Mouse (Mus musculus): ENCODE measurements around the gene Kng2. TPM values are rescaled to one million over a fixed set of nuclear protein-coding genes. Genes with fewer than 3 reads are reported as not detected.
"Not testable (repeated sequence)": the region's sequence is repeated elsewhere in the genome, so short reads cannot be mapped to it uniquely, and the experiment has no call there.

Kng2 gene
- polyA plus RNA-seq, 1 experiment, result not detected

DNA sequence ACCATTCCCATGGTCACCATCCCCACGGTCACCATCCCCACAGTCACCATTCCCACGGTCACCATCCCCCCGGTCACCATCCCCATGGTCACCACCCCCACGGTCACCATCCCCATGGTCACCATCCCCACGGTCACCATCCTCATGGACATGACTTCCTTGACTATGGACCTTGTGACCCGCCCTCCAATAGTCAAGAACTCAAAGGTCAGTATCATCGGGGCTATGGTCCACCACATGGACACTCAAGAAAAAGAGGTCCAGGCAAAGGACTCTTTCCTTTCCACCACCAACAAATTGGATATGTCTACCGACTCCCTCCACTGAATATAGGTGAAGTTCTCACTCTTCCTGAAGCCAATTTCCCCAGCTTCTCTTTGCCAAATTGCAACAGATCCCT lies 68.2 kb downstream of the Kng2 start:
- TF ChIP-seq FLI1 (IDR thresholded peaks at IDR 0.05; ENCODE audit: low read length), result no peak
- no peak for TF ChIP-seq GATA1 (IDR thresholded peaks at IDR 0.05; ENCODE audit: borderline replicate concordance, low read length)
- Histone ChIP-seq H3K9me3 (no peaks in the 10 kb centered on the region), H3K4me3 (replicated peaks) (no peak overlapping the region), H3K4me1 (no peaks in the 10 kb centered on the region), H3K36me3 (replicated peaks; ENCODE audit: low read length) (no peaks in the 10 kb centered on the region), H3K27me3 (replicated peaks) (no peaks in the 10 kb centered on the region)

DNA sequence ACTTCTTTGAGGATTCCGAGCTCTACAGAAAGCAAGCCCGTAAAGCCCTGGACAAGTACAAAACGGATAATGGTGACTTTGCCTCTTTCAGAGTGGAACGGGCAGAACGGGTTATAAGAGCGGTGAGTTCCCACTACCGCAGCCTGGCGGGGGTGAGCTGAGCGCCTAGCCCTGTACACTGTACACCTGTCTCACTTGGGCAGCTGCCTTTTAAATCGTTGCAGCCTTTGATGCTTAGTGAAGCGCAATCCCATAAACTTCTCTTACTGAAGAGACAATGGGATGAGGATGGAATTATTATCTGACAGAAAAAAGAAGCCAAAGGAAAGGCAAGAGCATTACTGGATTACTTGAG lies 73.2 kb downstream of the Kng2 start:
- Histone ChIP-seq H3K36me3 (replicated peaks; ENCODE audit: low read length) (no peaks in the 10 kb centered on the region), H3K9me3 (no peaks in the 10 kb centered on the region), H3K4me3 (replicated peaks) (no peak overlapping the region), H3K27me3 (replicated peaks) (peaks cover 2% of the 10 kb centered on the region), H3K4me1 (no peaks in the 10 kb centered on the region)
- TF ChIP-seq GATA1 (IDR thresholded peaks at IDR 0.05; ENCODE audit: borderline replicate concordance, low read length) (no peak), FLI1 (IDR thresholded peaks at IDR 0.05; ENCODE audit: low read length) (no peak)

DNA sequence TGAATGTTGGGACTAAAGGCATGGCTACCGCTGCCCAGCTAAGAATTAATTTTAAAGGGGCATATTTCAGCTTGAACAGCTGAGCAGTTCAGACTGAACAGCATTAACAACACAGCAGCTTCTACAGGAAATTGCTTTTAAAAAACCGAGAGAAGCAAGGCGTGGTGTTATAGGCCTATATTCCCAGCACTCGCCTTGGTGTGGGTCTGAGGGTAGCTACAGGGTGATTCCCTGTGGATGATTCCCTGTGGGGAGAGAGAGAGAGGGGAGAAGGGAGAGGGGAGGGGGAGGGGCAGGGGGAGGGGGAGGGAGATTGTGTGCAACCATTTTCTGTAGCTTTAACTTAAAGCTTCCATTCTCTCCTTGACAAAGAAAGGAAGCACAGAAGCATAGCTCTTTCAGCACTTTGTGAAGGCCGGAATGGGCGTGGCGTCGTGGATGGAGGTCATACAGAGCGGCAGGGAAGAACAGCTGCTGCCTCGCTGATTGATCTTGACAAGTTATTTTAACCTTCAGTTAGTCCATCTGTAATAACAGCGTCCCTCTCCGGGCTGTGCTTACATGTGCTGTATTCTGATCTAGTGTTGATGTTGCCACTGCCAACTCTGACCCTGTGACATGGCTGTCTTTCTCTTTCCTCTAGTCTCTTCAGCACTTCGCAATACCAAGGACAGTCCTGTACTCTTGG lies 73.7 kb downstream of the Kng2 start:
- no peaks in the 10 kb centered on the region for H3K4me1 ChIP-seq
- no peak for TF ChIP-seq FLI1 (IDR thresholded peaks at IDR 0.05; ENCODE audit: low read length)
- no peak for TF ChIP-seq GATA1 (IDR thresholded peaks at IDR 0.05; ENCODE audit: borderline replicate concordance, low read length)

DNA sequence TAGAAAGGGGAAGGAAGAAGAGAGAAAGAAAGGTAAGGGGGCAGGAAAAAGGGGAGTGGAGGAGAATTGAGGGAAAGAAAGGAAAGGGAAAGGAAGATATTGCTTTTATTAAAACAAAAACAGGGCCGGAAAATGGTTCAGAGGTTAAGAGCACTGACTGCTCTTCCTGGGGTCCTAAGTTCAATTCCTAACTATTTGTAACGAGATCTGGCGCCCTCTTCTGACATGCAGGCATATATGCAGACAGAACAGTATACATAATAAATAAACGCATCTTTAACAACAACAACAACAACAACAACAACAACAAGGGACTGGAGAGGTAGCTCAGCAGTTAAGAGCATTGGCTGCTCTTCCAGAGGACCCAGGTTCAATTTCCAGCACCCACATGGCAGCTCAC lies 76.2 kb downstream of the Kng2 start:
- no peaks in the 10 kb centered on the region for H3K9me3 ChIP-seq
- H3K4me1 ChIP-seq, result no peaks in the 10 kb centered on the region
- H3K27me3 ChIP-seq (replicated peaks), result peaks cover 2% of the 10 kb centered on the region
- TF ChIP-seq FLI1 (IDR thresholded peaks at IDR 0.05; ENCODE audit: low read length), result no peak
- no peak for TF ChIP-seq GATA1 (IDR thresholded peaks at IDR 0.05; ENCODE audit: borderline replicate concordance, low read length)
- H3K4me3 ChIP-seq (replicated peaks), result no peak overlapping the region
- H3K36me3 ChIP-seq (replicated peaks; ENCODE audit: low read length), result no peaks in the 10 kb centered on the region

More for the DNA sequence above, 73.7 kb downstream of the Kng2 start:
- H3K27me3 ChIP-seq (replicated peaks), result peaks cover 2% of the 10 kb centered on the region
- H3K36me3 ChIP-seq (replicated peaks; ENCODE audit: low read length), result no peaks in the 10 kb centered on the region
- no peaks in the 10 kb centered on the region for H3K9me3 ChIP-seq
- H3K4me3 ChIP-seq (replicated peaks), result no peak overlapping the region

DNA sequence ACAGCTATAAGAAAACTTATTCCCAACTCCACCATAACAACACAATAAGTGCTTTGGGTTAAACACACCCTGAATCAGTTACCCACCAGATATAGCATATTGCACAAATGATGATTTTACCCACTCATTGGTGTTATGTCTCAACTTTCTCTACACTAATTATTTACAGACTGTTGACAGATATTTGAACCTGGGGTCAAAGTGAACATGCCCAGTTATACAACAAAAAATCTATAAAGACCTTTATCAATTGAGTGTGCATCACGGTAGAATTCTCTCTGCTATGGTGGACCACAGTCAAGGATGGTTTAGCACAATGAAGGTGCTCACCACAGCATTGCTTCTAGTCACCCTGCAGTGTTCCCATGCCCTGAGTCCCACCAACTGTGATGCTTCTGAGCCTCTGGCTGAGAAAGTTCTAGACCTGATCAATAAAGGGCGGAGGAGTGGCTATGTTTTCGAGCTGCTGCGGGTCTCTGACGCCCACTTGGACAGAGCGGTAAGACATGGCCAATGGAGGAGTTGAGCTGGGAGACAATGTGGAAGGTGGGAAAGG lies 78.4 kb downstream of the Kng2 start, which contains the start of gene Hrg:
Gene Hrg, plus strand, starts transcription at position 233 of the 556 bp plus-strand sequence.
- peaks cover 2% of the 10 kb centered on the region for H3K27me3 ChIP-seq (replicated peaks)
- TF ChIP-seq FLI1 (IDR thresholded peaks at IDR 0.05; ENCODE audit: low read length), result no peak
- no peak for TF ChIP-seq GATA1 (IDR thresholded peaks at IDR 0.05; ENCODE audit: borderline replicate concordance, low read length)
- H3K4me3 ChIP-seq (replicated peaks), result no peak within 1 kb of the TSS
- no peaks in the 10 kb centered on the region for H3K9me3 ChIP-seq
- H3K36me3 ChIP-seq (replicated peaks; ENCODE audit: low read length), result no peaks in the 10 kb centered on the region
- no peaks in the 10 kb centered on the region for H3K4me1 ChIP-seq

DNA sequence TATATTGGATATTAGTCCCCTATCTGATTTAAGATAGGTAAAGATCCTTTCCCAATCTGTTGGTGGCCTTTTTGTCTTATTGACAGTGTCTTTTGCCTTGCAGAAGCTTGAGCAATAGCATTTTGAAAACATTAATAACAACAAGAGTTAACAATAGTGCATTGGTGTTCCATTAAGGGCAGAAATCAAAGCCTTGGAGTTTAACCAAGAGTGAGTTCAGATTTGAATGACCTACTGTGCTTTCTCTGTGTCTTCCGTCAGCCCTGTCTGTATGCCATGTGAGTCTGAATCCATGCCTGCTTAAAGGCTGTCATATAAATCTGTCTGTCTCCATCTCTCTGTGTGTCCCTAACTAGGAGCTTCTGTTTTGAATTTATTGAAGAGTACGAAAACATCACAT lies 81.9 kb downstream of the Kng2 start:
- TF ChIP-seq GATA1 (IDR thresholded peaks at IDR 0.05; ENCODE audit: borderline replicate concordance, low read length) (no peak), FLI1 (IDR thresholded peaks at IDR 0.05; ENCODE audit: low read length) (no peak)
- Histone ChIP-seq H3K27me3 (replicated peaks) (no peaks in the 10 kb centered on the region), H3K9me3 (peaks cover 8% of the 10 kb centered on the region; the same call in 1 of the 2 replicates), H3K36me3 (replicated peaks; ENCODE audit: low read length) (no peaks in the 10 kb centered on the region), H3K4me3 (replicated peaks) (no peak overlapping the region), H3K4me1 (no peaks in the 10 kb centered on the region)

DNA sequence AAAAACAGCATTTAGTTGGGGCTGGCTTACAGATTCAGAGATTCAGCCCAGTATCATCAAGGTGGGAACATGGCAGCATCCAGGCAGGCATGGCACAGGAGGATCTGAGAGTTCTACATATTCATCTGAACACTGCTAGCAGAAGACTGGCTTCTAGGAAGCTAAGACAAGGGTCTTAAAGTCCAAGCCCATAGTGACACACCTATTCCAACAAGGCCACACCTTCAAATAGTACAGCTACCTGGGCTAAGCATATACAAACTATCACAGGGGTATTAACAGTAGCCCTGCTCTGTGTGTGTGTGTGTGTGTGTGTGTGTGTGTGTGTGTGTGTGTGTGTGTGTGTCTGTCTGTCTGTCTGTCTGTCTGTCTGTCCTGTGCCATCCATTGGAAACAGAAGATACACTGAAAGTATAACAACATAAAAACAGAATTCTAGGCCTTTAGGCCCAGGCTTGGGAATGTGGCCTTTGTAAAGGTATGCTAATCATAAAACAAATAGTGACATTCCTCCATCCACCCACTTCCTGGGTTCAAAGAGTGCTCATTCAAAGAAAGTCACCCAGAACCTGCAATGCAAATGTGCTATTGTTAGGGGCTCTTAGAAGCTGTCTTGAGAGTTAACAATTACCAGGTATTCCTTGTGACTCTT lies 87.3 kb downstream of the Kng2 start:
- H3K36me3 ChIP-seq (replicated peaks; ENCODE audit: low read length); H3K4me3 ChIP-seq (replicated peaks); H3K27me3 ChIP-seq (replicated peaks); H3K4me1 ChIP-seq: not testable (repeated sequence)
- H3K9me3 ChIP-seq, result peaks cover 22% of the 10 kb centered on the region

DNA sequence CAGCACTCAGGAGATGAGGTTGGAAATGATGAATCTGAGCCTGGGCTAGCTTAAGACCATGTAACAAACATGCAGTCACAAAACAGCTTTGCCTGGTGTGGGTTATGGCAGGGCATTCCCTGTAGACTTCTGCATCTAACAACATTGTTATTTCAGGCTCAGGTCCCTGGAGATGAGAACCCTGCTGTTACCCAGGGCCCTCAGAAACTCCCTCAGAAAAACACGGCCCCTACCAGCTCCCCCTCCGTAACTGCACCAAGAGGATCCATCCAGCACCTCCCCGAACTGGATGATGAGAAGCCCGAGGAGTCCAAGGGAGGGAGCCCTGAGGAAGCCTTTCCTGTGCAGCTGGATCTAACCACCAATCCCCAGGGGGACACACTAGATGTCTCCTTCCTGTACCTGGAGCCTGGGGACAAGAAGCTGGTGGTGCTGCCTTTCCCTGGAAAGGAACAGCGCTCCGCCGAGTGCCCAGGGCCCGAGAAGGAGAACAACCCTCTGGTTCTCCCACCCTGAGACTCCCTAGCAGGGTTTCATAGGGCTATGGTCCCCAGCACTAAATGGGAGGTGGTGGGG lies 90.1 kb downstream of the Kng2 start:
- Histone ChIP-seq H3K9me3 (peaks cover 22% of the 10 kb centered on the region), H3K4me3 (replicated peaks) (no peak overlapping the region), H3K27me3 (replicated peaks) (no peaks in the 10 kb centered on the region), H3K4me1 (no peaks in the 10 kb centered on the region), H3K36me3 (replicated peaks; ENCODE audit: low read length) (no peaks in the 10 kb centered on the region)
- TF ChIP-seq GATA1 (IDR thresholded peaks at IDR 0.05; ENCODE audit: borderline replicate concordance, low read length) (no peak), FLI1 (IDR thresholded peaks at IDR 0.05; ENCODE audit: low read length) (no peak)

DNA sequence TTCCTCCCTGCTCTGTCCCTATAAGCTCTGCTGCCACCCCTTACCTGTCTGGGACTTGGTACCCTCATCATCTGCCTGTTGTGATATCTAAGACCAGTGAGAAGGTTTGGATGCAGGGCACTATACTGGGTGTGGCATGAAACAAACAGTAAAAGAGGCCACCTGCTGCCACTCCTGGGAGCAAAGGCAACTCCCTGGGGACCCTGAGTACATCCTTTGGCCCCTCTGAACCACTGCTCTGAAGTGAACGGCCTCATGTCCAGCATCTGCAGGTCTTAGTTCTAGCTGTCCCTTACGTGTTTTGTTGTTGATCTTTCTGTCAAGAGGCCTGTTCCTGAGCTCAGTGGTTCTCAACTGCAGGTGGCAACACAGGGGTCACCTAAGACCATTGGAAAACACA lies 90.7 kb downstream of the Kng2 start:
- Histone ChIP-seq H3K4me3 (replicated peaks) (no peak overlapping the region), H3K27me3 (replicated peaks) (no peaks in the 10 kb centered on the region), H3K9me3 (peaks cover 21% of the 10 kb centered on the region), H3K36me3 (replicated peaks; ENCODE audit: low read length) (no peaks in the 10 kb centered on the region), H3K4me1 (no peaks in the 10 kb centered on the region)
- no peak for TF ChIP-seq GATA1 (IDR thresholded peaks at IDR 0.05; ENCODE audit: borderline replicate concordance, low read length)
- no peak for TF ChIP-seq FLI1 (IDR thresholded peaks at IDR 0.05; ENCODE audit: low read length)

DNA sequence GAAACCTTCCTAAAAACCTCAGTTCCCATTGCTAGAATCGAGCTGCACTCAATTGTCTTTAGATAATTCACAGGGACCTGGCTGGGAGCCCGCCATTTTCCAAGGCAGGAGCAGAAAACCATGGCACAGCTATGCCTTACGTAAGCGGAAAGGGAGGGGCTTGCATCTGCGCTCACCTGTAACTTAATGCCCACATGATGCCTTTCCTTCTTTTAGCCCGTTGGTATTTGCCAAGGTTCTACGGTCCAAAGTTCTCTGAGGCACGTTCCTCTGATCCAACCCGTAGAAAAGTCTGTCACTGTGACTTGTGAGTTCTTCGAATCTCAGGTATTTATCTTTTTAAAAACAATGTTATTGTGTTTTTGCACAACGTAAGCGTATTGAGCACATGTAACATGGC lies 91.7 kb downstream of the Kng2 start:
- H3K36me3 ChIP-seq (replicated peaks; ENCODE audit: low read length), result no peaks in the 10 kb centered on the region

More for the DNA sequence above, 91.7 kb downstream of the Kng2 start:
- peaks cover 13% of the 10 kb centered on the region for H3K9me3 ChIP-seq
- H3K4me1 ChIP-seq, result no peaks in the 10 kb centered on the region
- TF ChIP-seq FLI1 (IDR thresholded peaks at IDR 0.05; ENCODE audit: low read length), result no peak
- TF ChIP-seq GATA1 (IDR thresholded peaks at IDR 0.05; ENCODE audit: borderline replicate concordance, low read length), result no peak
- no peaks in the 10 kb centered on the region for H3K27me3 ChIP-seq (replicated peaks)
- H3K4me3 ChIP-seq (replicated peaks), result no peak overlapping the region

Other genes with a start within 250 kb of the Kng2 start
- gene Crygs, start 217.9 kb downstream of the Kng2 start, polyA plus RNA-seq (2012; ENCODE audit: insufficient read depth, low replicate concordance), result not detected in 2 replicates
- 2.5 and 2.9 TPM in 2 replicates for gene Tbccd1, start 171.8 kb downstream of the Kng2 start, polyA plus RNA-seq (2012; ENCODE audit: insufficient read depth, low replicate concordance)
- 17.7 and 65.6 TPM in 2 replicates for gene Dnajb11, start 171.6 kb downstream of the Kng2 start, polyA plus RNA-seq (2012; ENCODE audit: insufficient read depth, low replicate concordance)
- gene Ahsg, start 138.2 kb downstream of the Kng2 start, polyA plus RNA-seq (2012; ENCODE audit: insufficient read depth, low replicate concordance), result 0.23 TPM in 1 of 2 replicates, not detected in the other
- gene Fetub, start 111.1 kb downstream of the Kng2 start, polyA plus RNA-seq (2012; ENCODE audit: insufficient read depth, low replicate concordance), result not detected in 2 replicates
- gene Hrg, start 78.4 kb downstream of the Kng2 start, polyA plus RNA-seq (2012; ENCODE audit: insufficient read depth, low replicate concordance), result not detected in 2 replicates
- gene Kng1, start 28.4 kb upstream of the Kng2 start, polyA plus RNA-seq (2012; ENCODE audit: insufficient read depth, low replicate concordance), result 0.17 TPM in 1 of 2 replicates, not detected in the other
- 5.3 TPM in 1 of 2 replicates, not detected in the other for gene Eif4a2, start 78.0 kb upstream of the Kng2 start, polyA plus RNA-seq (2012; ENCODE audit: insufficient read depth, low replicate concordance)
- 26.5 TPM in 1 of 2 replicates, not detected in the other for gene Rfc4, start 98.3 kb upstream of the Kng2 start, polyA plus RNA-seq (2012; ENCODE audit: insufficient read depth, low replicate concordance)
- gene Adipoq, start 117.1 kb upstream of the Kng2 start, polyA plus RNA-seq (2012; ENCODE audit: insufficient read depth, low replicate concordance), result not detected in 2 replicates
- not detected in 2 replicates for gene St6gal1, start 195.3 kb upstream of the Kng2 start, polyA plus RNA-seq (2012; ENCODE audit: insufficient read depth, low replicate concordance)

Measured in megakaryocyte, embryonic 14.5 days (primary cell).